Mouse (Mus musculus) heart, adult 8-10 months (tissue): Measurements from ENCODE around the gene Prkch. TPM values are rescaled to one million over a fixed set of nuclear protein-coding genes. Genes with fewer than 3 reads are reported as not detected.

Source experiments
- DNase-seq: peaks from one replicate; pipeline ENCODE4 v3.0.0; 2022; ENCODE audit warnings: low spot score
- total RNA-seq, 4 experiments: library from RNA; stranded (reverse); gene quantifications; 2 replicates each; pipeline ENCODE4 v1.2.4; 2022

Gene Prkch
- total RNA-seq, 4 experiments from 2014 or later: 14.1 to 19.8 (median 15.4) TPM

DNA sequence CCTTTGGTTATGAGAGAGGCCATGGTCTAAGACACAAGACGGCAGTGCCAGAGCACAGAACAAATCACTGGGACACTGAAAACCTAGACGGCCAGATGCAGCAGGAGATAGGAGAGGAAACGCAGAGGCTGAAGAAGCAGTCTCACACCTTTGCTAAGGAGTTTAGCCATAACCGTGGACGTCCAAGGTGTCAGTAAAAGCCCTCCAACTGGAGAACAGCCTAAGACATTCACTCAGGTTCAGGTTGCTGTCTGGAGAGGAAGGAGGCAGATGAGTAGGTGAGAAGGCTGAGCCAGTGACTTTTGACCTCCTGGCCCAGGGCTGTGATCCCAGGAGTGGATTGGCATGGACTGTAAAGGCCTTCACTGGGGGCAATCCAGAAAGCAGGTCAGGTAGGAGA, 130.0 kb downstream of the Prkch start:
- DNase-seq: no peak

GRCm38 (mm10) chr12:73715331-73715730, 130.7 kb downstream of the Prkch start:
- no peak for DNase-seq

- no peak for DNase-seq
These were observed 131.5 kb downstream of the Prkch start for GRCm38 (mm10) chr12:73715954-73716731.

GRCm38 (mm10) chr12:73718036-73718435, 133.4 kb downstream of the Prkch start:
- DNase-seq: no peak

DNA sequence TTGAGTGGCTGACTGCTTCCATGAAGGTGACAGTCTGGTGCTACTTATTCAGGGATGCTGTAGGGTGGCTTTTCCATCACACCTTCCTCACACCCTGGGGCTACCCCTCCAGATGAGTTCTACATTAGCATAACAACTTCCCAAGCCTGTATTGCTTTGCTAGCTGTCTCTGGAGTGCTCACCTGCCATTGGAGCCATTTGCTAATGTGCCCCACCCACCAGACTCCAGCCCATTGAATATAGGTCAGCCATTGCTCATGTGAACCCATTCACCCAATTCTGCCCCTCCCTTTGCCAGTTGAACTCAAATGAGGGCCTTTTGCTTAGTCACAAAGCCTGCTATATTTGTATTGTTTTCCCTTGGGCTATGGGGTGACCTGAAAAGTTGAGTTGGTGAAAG, 135.2 kb downstream of the Prkch start:
- no peak for DNase-seq

DNA sequence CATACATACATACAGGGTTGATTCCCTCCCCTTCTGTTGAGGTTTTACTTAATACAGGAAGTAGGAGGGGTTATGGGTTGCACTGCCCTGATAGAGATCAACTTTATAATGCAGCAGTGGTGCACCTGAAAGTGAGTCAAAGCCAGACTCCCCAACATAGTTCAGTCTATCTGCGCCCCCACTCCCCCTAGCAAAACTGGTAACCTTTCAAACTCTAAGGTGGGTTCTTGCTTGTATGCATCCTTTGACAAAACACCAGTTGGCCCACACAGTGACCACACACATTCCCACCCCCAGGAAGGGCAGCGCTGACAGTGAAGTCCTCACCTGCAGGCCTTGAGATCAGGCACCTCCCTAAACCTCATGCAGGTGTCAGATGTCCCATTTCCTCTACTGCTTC, 135.9 kb downstream of the Prkch start:
- DNase-seq: no peak

GRCm38 (mm10) chr12:73722060-73722459, 137.5 kb downstream of the Prkch start:
- DNase-seq: peak; percentile 61

DNA sequence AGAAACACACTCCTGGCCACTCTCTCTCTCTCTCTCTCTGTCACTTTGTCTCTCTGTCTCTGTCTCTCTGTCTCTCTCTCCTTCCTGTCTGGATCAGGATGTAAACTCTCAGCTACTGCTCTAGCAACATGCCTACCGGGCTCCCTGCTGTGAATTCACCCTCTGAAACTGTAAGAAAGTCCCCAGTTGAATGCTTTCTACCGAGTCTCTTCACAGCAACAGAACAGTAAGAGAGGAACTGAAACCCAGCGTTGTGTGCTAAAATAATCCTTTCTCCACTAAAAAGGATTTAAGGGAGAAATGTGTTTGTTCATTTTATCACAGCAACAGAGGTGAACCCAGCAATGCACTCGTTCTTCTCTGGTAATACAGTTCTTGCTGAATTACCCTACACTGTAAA, 138.5 kb downstream of the Prkch start:
- DNase-seq: no peak

DNA sequence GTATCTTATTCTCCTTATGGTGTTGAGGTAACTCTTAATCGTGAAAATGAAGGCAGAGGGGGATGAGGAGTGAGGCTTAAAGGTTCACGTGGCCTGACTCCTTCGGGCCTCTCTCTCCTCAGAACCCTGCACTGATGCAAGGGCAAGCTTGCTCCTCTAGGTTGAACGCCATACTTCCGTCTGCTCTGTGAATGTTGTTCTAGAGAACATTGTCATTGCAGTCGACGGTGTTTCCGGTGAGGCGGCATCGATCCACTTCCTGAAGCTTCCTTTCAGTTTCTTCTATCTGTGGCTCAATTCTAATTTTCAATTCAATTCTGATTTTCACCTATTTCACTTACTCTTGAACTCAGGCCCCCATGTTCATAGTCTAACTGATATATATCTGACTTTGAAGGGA, 139.3 kb downstream of the Prkch start:
- DNase-seq: no peak

DNA sequence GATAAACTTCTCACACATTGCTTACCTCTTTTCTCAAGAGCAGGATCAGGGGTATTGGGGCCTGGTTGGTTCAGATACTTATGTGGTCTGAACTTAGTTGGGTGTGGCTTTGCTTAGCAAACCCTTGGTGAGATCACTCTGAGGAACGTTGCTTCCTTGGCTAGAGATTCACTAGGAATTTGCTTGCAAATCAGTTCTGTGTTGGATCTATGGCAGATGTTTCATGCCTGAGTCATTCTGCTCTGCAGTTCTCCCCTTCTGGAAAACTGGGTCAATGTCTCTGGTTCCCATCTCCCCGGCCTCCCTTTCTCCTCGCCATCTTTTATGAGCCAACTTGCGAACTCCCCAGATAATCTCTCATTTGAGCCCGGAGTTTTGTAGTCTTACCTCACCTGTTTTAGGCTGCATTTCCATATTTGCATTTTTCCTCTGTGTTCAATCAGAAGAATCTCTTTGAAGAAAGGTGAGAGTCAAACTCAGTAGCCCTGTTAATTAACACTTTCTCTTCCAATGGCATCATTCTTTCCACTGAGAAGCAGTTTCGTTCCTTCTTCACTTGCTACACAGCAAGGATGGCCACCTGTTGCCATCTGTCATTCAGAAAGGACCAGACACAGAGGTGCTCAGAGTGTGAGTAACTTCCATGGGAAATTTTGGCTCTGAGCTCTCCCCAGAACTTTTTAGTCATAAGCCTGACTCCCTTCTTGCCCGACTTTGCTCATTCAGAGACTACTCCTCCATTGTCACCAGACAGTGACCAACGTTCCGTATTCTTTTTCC, 141.4 kb downstream of the Prkch start:
- DNase-seq: peak; percentile 34

- no peak for DNase-seq
These were observed 142.4 kb downstream of the Prkch start for GRCm38 (mm10) chr12:73727046-73727445.

- DNase-seq: no peak
These were observed 146.0 kb downstream of the Prkch start for GRCm38 (mm10) chr12:73730603-73731002.

GRCm38 (mm10) chr12:73731093-73731492, 146.5 kb downstream of the Prkch start:
- DNase-seq: no peak

- no peak for DNase-seq
These were observed 147.4 kb downstream of the Prkch start for GRCm38 (mm10) chr12:73731848-73732540.

GRCm38 (mm10) chr12:73732862-73733261, 148.3 kb downstream of the Prkch start:
- DNase-seq: no peak

DNA sequence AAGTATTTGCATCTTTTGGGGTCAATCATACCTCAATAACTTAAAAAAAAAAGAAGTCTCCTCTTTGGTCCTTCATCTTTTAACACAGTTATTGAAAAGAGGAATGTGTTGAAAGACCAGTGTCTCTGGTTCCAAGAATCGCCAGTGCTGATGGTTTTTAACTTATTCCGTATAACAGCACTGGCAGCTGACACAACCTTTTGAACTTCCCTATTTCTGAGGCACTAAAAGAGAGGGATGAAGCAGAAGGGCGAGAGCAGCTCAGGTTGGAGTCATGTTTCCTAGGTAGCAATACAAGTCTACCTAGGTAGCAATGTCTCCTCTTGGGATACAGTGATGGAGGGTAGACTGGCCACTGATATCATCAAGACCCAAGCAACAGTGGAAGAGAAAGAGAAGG, 152.3 kb downstream of the Prkch start:
- no peak for DNase-seq

DNA sequence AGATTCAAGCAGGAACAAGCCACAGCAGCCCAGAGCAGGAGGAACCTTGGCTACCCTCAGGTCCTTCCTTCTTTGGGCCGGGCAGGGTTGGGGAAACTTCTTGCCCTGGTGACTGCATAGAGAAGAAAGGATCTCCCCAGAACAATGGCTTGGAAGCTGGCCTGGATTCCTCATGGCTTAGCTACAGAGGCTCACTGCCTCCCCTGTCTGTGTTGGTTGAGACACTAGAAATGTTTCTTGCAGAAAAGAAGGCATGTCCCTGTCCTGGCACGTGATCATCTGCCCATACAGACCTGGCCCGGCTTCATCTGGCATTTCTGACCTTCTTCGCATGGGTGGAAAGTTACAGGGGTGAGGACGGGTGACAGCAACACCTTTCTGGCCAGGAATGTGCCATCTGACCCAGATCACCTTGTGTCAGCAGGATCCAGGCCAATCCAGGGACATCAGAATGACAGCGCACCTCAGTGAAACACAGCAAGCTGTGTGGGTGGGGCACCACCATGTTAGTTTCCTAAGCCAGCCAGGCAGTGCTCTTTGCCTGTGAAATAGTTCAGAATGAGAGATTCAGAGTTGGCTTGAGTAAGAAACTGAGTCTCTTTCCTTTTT, 155.1 kb downstream of the Prkch start:
- peak; percentile 16 for DNase-seq

- DNase-seq: no peak
These were observed 158.0 kb downstream of the Prkch start for GRCm38 (mm10) chr12:73742577-73742976.

DNA sequence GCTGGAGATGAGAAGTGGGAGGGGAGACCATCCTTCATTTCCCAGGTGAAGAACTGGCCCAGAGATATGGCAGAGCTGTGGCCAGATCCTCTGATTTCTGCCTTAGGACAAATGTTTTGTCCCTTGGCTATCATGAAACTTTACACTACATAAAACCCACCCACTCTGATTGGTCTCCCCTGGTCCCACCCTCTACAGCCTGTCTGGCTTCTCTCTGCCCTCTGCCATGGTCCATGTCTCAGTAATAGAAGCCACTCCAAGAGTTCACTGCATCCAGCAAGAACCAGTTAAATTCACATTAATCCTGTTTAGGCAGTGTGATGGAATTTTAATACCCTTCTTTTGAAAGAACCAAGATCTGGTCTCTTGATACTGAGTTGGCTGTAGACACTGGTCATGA, 158.5 kb downstream of the Prkch start:
- DNase-seq: no peak

DNA sequence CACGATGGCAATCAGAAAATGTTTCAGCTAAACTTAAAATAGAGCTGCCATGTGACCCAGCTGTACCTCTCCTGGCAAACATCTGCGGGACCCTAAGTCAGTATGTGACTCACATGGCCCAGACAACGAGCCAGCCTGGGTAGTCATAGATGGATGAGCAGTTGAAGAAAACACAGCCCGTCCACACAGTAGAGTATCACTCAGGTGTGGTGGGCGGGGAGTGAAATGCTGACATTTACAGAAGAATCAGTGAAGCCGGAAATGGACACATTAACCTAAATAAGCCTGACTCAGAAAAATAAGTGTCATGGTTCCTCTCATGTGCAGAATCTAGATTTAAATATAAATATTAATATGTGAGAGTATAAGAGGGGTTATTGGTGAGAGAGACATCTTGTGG, 161.5 kb downstream of the Prkch start:
- no peak for DNase-seq

- DNase-seq: no peak
These were observed 163.8 kb downstream of the Prkch start for GRCm38 (mm10) chr12:73748373-73748772.
